Mouse (Mus musculus) skeletal muscle tissue, adult 2 months (tissue): ENCODE measurements around the gene Ccnc.

Experiments
- DNase-seq: peaks from one replicate; pipeline ENCODE4 v3.0.0-alpha.2; 2012; ENCODE audit warnings: low read depth, low spot score

Ccnc gene

GRCm38 (mm10) chr4:21801620-21802019 lies 74.1 kb downstream of the Ccnc start:
- DNase-seq: no peak

- DNase-seq: no peak
These were observed 79.7 kb downstream of the Ccnc start for GRCm38 (mm10) chr4:21807204-21807603.
